Mouse (Mus musculus) neural tube, embryonic 11.5 days (tissue): ENCODE results near the gene Actrt2. TPM values are rescaled to one million over a fixed set of nuclear protein-coding genes. Genes with fewer than 3 reads are reported as not detected.

Source experiments
- ATAC-seq: fragments of 200-750 bp; cut with Nextera tagmentation; 2 replicates; pipeline ENCODE4 v1.8.0; 2017; ENCODE audit warnings: moderate number of reproducible peaks, mild to moderate bottlenecking, moderate TSS enrichment, moderate library complexity; ENCODE audit not compliant: insufficient read depth, low FRiP score, low TSS enrichment
- DNase-seq: peaks from one replicate; pipeline ENCODE4 v3.0.0-alpha.2; 2015; ENCODE audit warnings: low spot score
- H3K27ac ChIP-seq: fragments of 300-500 bp; sonication (generic); 2 replicates; pipeline ENCODE4 v1.5.1; 2014; ENCODE audit warnings: low read depth, mild to moderate bottlenecking, low read length
- H3K27me3 ChIP-seq: fragments of 300-500 bp; sonication (generic); 2 replicates; pipeline ENCODE4 v1.6.1; 2014; ENCODE audit warnings: mild to moderate bottlenecking, low read length, mixed read lengths; ENCODE audit not compliant: control insufficient read depth, insufficient read depth
- H3K36me3 ChIP-seq: fragments of 300-500 bp; sonication (generic); 2 replicates; pipeline ENCODE4 v1.6.1; 2014; ENCODE audit warnings: mild to moderate bottlenecking, low read length, moderate library complexity, mixed read lengths; ENCODE audit not compliant: control insufficient read depth, insufficient read depth
- H3K4me1 ChIP-seq: fragments of 300-500 bp; sonication (generic); 2 replicates; pipeline ENCODE4 v1.6.1; 2014; ENCODE audit warnings: low read length, mixed read lengths; ENCODE audit not compliant: control insufficient read depth, insufficient read depth
- H3K4me2 ChIP-seq: fragments of 300-500 bp; sonication (generic); 2 replicates; pipeline ENCODE4 v1.6.1; 2014; ENCODE audit warnings: low read depth, mild to moderate bottlenecking, moderate library complexity
- H3K4me3 ChIP-seq: fragments of 300-500 bp; sonication (generic); 2 replicates; pipeline ENCODE4 v1.5.1; 2014; ENCODE audit warnings: low read depth, low read length
- H3K9ac ChIP-seq: fragments of 300-500 bp; sonication (generic); 2 replicates; pipeline ENCODE4 v1.6.1; 2014; ENCODE audit warnings: mild to moderate bottlenecking, low read length
- H3K9me3 ChIP-seq: fragments of 300-500 bp; sonication (generic); 2 replicates; pipeline ENCODE4 v1.6.1; 2016; ENCODE audit warnings: low read length; ENCODE audit not compliant: control insufficient read depth
- WGBS: fragments of 180-500 bp; shearing (Covaris S2); extraction: QIAGEN DNeasy Blood & Tissue Kit; methylation state at CpG from one replicate; pipeline ENCODE4 v1.1.7; 2014; 5-methylcytosine and 5-hydroxymethylcytosine counted together
- polyA plus RNA-seq: library from polyadenylated mRNA; unstranded; fragments of >200 nt; fragmentation: Nextera tagmentation; extraction: Ambion mirVana; gene quantifications from 2 replicates; pipeline ENCODE4 v1.2.1, GENCODE M21; 2014

The Actrt2 gene
- polyA plus RNA-seq: not detected in 2 replicates

GRCm38 (mm10) chr4:154667767-154668166 is at the start of gene Actrt2:
Gene Actrt2 (minus strand): TSS chr4:154667867.
- no peaks in the 10 kb centered on the region for H3K36me3 ChIP-seq
- no peaks in the 10 kb centered on the region for H3K27me3 ChIP-seq
- ATAC-seq: no peak
- H3K4me1 ChIP-seq: no peaks in the 10 kb centered on the region
- no peak within 1 kb of the TSS for H3K4me3 ChIP-seq
- H3K4me2 ChIP-seq: no peak within 1 kb of the TSS
- H3K27ac ChIP-seq: no peak within 1 kb of the TSS
- WGBS: 90% methylated on average over 2 of the region's 2 CpGs
- no peak within 1 kb of the TSS for H3K9ac ChIP-seq
- no peaks in the 10 kb centered on the region for H3K9me3 ChIP-seq
- DNase-seq: no peak

- WGBS: 66% methylated on average over 21 of the region's 21 CpGs
- Histone ChIP-seq H3K4me3 (no peak overlapping the region), H3K27ac (no peak overlapping the region), H3K4me2 (no peak overlapping the region), H3K36me3 (no peaks in the 10 kb centered on the region), H3K27me3 (no peaks in the 10 kb centered on the region), H3K9ac (no peak overlapping the region), H3K9me3 (no peaks in the 10 kb centered on the region), H3K4me1 (no peaks in the 10 kb centered on the region)
- DNase-seq (no peak), ATAC-seq (no peak)
These were observed 41.9 kb upstream of the Actrt2 start for GRCm38 (mm10) chr4:154709391-154710107.

GRCm38 (mm10) chr4:154708811-154709210 is 41.1 kb upstream of the Actrt2 start:
- ATAC-seq (no peak), DNase-seq (no peak)
- no peak overlapping the region for H3K27ac ChIP-seq
- 70% methylated on average over 2 of the region's 2 CpGs for WGBS
- H3K9me3 ChIP-seq: no peaks in the 10 kb centered on the region
- no peaks in the 10 kb centered on the region for H3K27me3 ChIP-seq
- no peaks in the 10 kb centered on the region for H3K36me3 ChIP-seq
- no peak overlapping the region for H3K4me3 ChIP-seq
- H3K4me1 ChIP-seq: no peaks in the 10 kb centered on the region
- no peak overlapping the region for H3K4me2 ChIP-seq
- H3K9ac ChIP-seq: no peak overlapping the region

GRCm38 (mm10) chr4:154708223-154708622 is 40.6 kb upstream of the Actrt2 start:
- Histone ChIP-seq H3K9ac (no peak overlapping the region), H3K4me2 (no peak overlapping the region), H3K4me1 (no peaks in the 10 kb centered on the region), H3K27ac (no peak overlapping the region), H3K36me3 (no peaks in the 10 kb centered on the region), H3K9me3 (no peaks in the 10 kb centered on the region), H3K27me3 (no peaks in the 10 kb centered on the region), H3K4me3 (no peak overlapping the region)
- no peak for DNase-seq
- ATAC-seq: no peak
- WGBS: 86% methylated on average over 11 of the region's 11 CpGs

GRCm38 (mm10) chr4:154707521-154707920 is 39.9 kb upstream of the Actrt2 start:
- Histone ChIP-seq H3K4me2 (no peak overlapping the region), H3K27ac (no peak overlapping the region), H3K27me3 (no peaks in the 10 kb centered on the region), H3K9ac (no peak overlapping the region), H3K4me3 (no peak overlapping the region), H3K4me1 (no peaks in the 10 kb centered on the region), H3K9me3 (no peaks in the 10 kb centered on the region), H3K36me3 (no peaks in the 10 kb centered on the region)
- ATAC-seq (no peak), DNase-seq (no peak)
- 82% methylated on average over 4 of the region's 4 CpGs for WGBS

- Histone ChIP-seq H3K27ac (no peak overlapping the region), H3K9me3 (no peaks in the 10 kb centered on the region), H3K27me3 (no peaks in the 10 kb centered on the region), H3K4me3 (no peak overlapping the region), H3K4me2 (no peak overlapping the region), H3K4me1 (no peaks in the 10 kb centered on the region), H3K9ac (no peak overlapping the region), H3K36me3 (no peaks in the 10 kb centered on the region)
- DNase-seq (no peak), ATAC-seq (no peak)
- 86% methylated on average over 1 of the region's 1 CpGs for WGBS
These were observed 38.8 kb upstream of the Actrt2 start for GRCm38 (mm10) chr4:154706442-154706841.

- no peak for DNase-seq
- 82% methylated on average over 4 of the region's 4 CpGs for WGBS
- ATAC-seq: no peak
These were observed 38.0 kb upstream of the Actrt2 start for GRCm38 (mm10) chr4:154705681-154706080.

GRCm38 (mm10) chr4:154705056-154705455 is 37.4 kb upstream of the Actrt2 start:
- DNase-seq: no peak
- ATAC-seq: no peak
- H3K4me1 ChIP-seq: no peaks in the 10 kb centered on the region
- H3K9me3 ChIP-seq: no peaks in the 10 kb centered on the region
- H3K27ac ChIP-seq: no peak overlapping the region
- no peak overlapping the region for H3K9ac ChIP-seq
- no peaks in the 10 kb centered on the region for H3K36me3 ChIP-seq
- H3K27me3 ChIP-seq: no peaks in the 10 kb centered on the region
- no peak overlapping the region for H3K4me2 ChIP-seq
- no peak overlapping the region for H3K4me3 ChIP-seq
- 88% methylated on average over 6 of the region's 6 CpGs for WGBS

More at GRCm38 (mm10) chr4:154705681-154706080, 38.0 kb upstream of the Actrt2 start:
- Histone ChIP-seq H3K4me3 (no peak overlapping the region), H3K36me3 (no peaks in the 10 kb centered on the region), H3K4me1 (no peaks in the 10 kb centered on the region), H3K4me2 (no peak overlapping the region), H3K27me3 (no peaks in the 10 kb centered on the region), H3K9ac (no peak overlapping the region), H3K27ac (no peak overlapping the region), H3K9me3 (no peaks in the 10 kb centered on the region)

GRCm38 (mm10) chr4:154704591-154704990 is 36.9 kb upstream of the Actrt2 start:
- no peak for ATAC-seq
- Histone ChIP-seq H3K9me3 (no peaks in the 10 kb centered on the region), H3K4me1 (no peaks in the 10 kb centered on the region), H3K9ac (no peak overlapping the region), H3K27ac (no peak overlapping the region), H3K4me3 (no peak overlapping the region), H3K36me3 (no peaks in the 10 kb centered on the region), H3K27me3 (no peaks in the 10 kb centered on the region), H3K4me2 (no peak overlapping the region)
- DNase-seq: no peak
- WGBS: 85% methylated on average over 7 of the region's 7 CpGs
